Mouse (Mus musculus) layer of hippocampus, adult 2 months (tissue): ENCODE measurements around the gene Akap11. TPM values are rescaled to one million over a fixed set of nuclear protein-coding genes. Genes with fewer than 3 reads are reported as not detected.

Experiments used
- DNase-seq, 2 experiments: peaks; one replicate each; pipeline ENCODE4 v3.0.0; 2022; ENCODE audit warnings: low spot score in 2 of 2
- H3K27ac ChIP-seq: fragments of 200-600 bp; 2 replicates; pipeline ENCODE4 v1.8.1; 2022
- H3K4me3 ChIP-seq: fragments of 200-600 bp; 2 replicates; pipeline ENCODE4 v1.8.1; 2022; ENCODE audit warnings: mild to moderate bottlenecking
- CTCF ChIP-seq: fragments of 200-600 bp; conservative IDR thresholded peaks from 2 replicates; pipeline ENCODE4 v1.8.1; 2022; ENCODE audit warnings: antibody characterized with exemption, mild to moderate bottlenecking, moderate library complexity
- total RNA-seq, 2 experiments: library from RNA; stranded (reverse); gene quantifications; 2 replicates each; pipeline ENCODE4 v1.2.3; 2021

Gene Akap11
- total RNA-seq, 2 experiments from 2014 or later = 194 to 196 TPM

DNA sequence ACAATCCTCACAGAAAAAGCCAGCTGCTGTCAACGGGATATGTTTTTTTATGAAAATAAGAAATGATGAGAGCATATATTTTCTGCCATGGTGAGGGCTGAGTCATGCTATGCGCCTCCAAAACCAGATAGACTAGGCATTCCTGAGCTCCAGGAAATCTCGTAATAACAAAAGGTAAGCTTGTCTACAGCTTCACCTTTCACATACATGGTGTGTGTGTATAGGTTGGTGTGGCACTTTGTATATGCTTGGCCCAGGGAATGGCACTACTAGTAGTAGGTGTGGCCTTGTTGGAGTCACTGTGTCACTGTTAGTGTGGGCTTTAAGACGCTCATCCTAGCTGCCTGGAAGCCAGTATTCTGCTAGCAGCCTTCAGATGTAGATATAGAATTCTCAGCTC, 68.6 kb downstream of the Akap11 start:
- no peak overlapping the region for H3K4me3 ChIP-seq
- H3K27ac ChIP-seq = no peak overlapping the region
- DNase-seq = no peak
- TF ChIP-seq CTCF = no peak

DNA sequence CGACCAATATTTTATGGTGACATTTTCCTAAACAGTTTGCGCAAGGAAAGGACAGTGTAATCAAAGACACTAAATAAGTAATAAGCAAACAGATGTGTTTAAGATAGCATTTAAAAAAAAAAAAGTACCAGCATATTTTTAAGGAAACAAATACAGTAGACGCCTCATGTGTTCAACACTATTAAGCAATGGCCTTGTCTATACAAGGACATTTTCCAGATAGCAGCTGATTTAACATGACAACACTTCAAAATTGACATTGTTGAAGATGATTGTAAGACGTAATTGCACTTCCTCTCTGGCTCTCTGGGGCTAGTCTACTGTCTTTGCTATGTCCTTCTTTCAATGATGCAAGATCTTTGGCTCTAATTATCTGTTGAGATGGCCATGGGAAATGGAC, 72.3 kb downstream of the Akap11 start:
- TF ChIP-seq CTCF = no peak
- Histone ChIP-seq H3K27ac (no peak overlapping the region), H3K4me3 (no peak overlapping the region)
- DNase-seq = no peak

GRCm38 (mm10) chr14:78459121-78459520, 77.5 kb downstream of the Akap11 start:
- no peak overlapping the region for H3K4me3 ChIP-seq
- TF ChIP-seq CTCF = no peak
- DNase-seq = no peak
- H3K27ac ChIP-seq = no peak overlapping the region

DNA sequence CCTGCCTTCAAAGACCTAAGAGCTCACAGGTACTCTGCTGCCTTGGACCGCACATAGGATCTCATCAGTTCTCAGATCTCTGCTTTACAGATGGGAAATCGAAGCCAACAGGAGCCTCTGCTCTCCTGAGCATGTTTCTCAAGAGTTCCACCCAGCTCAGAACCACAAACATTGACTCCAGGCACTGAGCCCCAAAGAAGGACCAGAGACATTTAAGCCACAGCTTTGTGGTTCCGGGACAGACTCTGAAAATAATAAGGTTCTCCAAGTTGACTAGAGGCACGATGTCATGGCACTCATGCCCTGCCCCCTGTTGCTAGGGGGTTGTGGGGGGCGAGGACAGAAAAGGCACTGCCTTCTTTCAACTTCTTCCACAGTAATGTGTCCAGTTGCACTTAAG, 77.9 kb downstream of the Akap11 start:
- no peak overlapping the region for H3K4me3 ChIP-seq
- DNase-seq = no peak
- no peak overlapping the region for H3K27ac ChIP-seq
- TF ChIP-seq CTCF = no peak

GRCm38 (mm10) chr14:78454970-78455369, 81.6 kb downstream of the Akap11 start:
- Histone ChIP-seq H3K4me3 (no peak overlapping the region), H3K27ac (no peak overlapping the region)
- DNase-seq = no peak
- no peak for TF ChIP-seq CTCF

- Histone ChIP-seq H3K4me3 (no peak overlapping the region), H3K27ac (no peak overlapping the region)
- DNase-seq = no peak
- no peak for TF ChIP-seq CTCF
These were observed 87.7 kb downstream of the Akap11 start for GRCm38 (mm10) chr14:78448807-78449406.

- TF ChIP-seq CTCF = no peak
- no peak for DNase-seq
These were observed 88.6 kb downstream of the Akap11 start for GRCm38 (mm10) chr14:78448017-78448416.

GRCm38 (mm10) chr14:78447542-78447941, 89.1 kb downstream of the Akap11 start:
- no peak overlapping the region for H3K27ac ChIP-seq
- DNase-seq = no peak
- no peak for TF ChIP-seq CTCF
- H3K4me3 ChIP-seq = no peak overlapping the region

More at GRCm38 (mm10) chr14:78448017-78448416, 88.6 kb downstream of the Akap11 start:
- no peak overlapping the region for H3K4me3 ChIP-seq
- H3K27ac ChIP-seq = no peak overlapping the region

Other genes starting within 250 kb of the Akap11 start
- gene Tnfsf11, start 228.8 kb downstream of the Akap11 start, total RNA-seq = not detected
- gene Dgkh, start 196.0 kb upstream of the Akap11 start, total RNA-seq = 100 to 1,000 TPM; 110 to 123 TPM